Mouse (Mus musculus): ENCODE measurements at regions not wholly inside any gene's neighbourhood (a gene's known extent, or its start where the extent isn't known, plus 50 kb on each side); places are given as distances from the start of the nearest gene placed in this dataset.

- Histone ChIP-seq H3K4me2 (ENCODE audit: low read depth) (no peak overlapping the region), H3K79me2 (ENCODE audit: control insufficient read depth, insufficient read depth) (no peaks in the 10 kb centered on the region), H3K27me3 (ENCODE audit: control insufficient read depth, insufficient read depth, insufficient read length) (no peaks in the 10 kb centered on the region), H3K36me3 (ENCODE audit: control insufficient read depth, insufficient read depth) (no peaks in the 10 kb centered on the region), H3ac (ENCODE audit: control insufficient read depth, insufficient read length) (no peak overlapping the region), H3K4me3 (no peak overlapping the region)
- TF ChIP-seq POLR2AphosphoS2 (IDR thresholded peaks at IDR 0.05; ENCODE audit: insufficient read length, low read depth): no peak
- no peak for TF ChIP-seq TCF3 (IDR thresholded peaks at IDR 0.05; ENCODE audit: insufficient read length, low read depth)
- no peak for TF ChIP-seq MYOG (IDR thresholded peaks at IDR 0.05; ENCODE audit: control insufficient read depth in 1 of 3, insufficient read depth in 1 of 3, insufficient read length in 2 of 3, low read depth in 2 of 3)
- no peak for TF ChIP-seq CEBPB (IDR thresholded peaks at IDR 0.05; ENCODE audit: insufficient read depth, poor library complexity, severe bottlenecking)
- TF ChIP-seq REST (IDR thresholded peaks at IDR 0.05; ENCODE audit: insufficient read depth, insufficient read length): no peak
Observed at GRCm38 (mm10) chr3:54103098-54103497, 52.7 kb upstream of the Trpc4 start.

GRCm38 (mm10) chr3:54083634-54084033 is 72.2 kb upstream of the Trpc4 start:
- TF ChIP-seq MAX (IDR thresholded peaks at IDR 0.05; ENCODE audit: low read depth) (no peak), TCF12 (IDR thresholded peaks at IDR 0.05; ENCODE audit: insufficient read depth, poor library complexity, severe bottlenecking) (no peak), POLR2AphosphoS2 (IDR thresholded peaks at IDR 0.05; ENCODE audit: insufficient read length, low read depth) (no peak), E2F4 (IDR thresholded peaks at IDR 0.05; ENCODE audit: insufficient read depth) (no peak), POLR2A (IDR thresholded peaks at IDR 0.05; ENCODE audit: insufficient read length, low read depth) (no peak), SRF (IDR thresholded peaks at IDR 0.05; ENCODE audit: control insufficient read depth, insufficient read length, low read depth) (no peak)
- H3K79me2 ChIP-seq (ENCODE audit: control insufficient read depth, insufficient read depth): no peaks in the 10 kb centered on the region
- no peak overlapping the region for H3ac ChIP-seq (ENCODE audit: control insufficient read depth, insufficient read length)
- peaks cover 6% of the 10 kb centered on the region for H3K27me3 ChIP-seq (ENCODE audit: control insufficient read depth, insufficient read depth, insufficient read length)
- no peak overlapping the region for H3K4me2 ChIP-seq (ENCODE audit: low read depth)
- no peaks in the 10 kb centered on the region for H3K36me3 ChIP-seq (ENCODE audit: control insufficient read depth, insufficient read depth)
- H3K4me3 ChIP-seq: no peak overlapping the region

GRCm38 (mm10) chr3:54076461-54076860 is 79.4 kb upstream of the Trpc4 start:
- Histone ChIP-seq H3K27me3 (ENCODE audit: control insufficient read depth, insufficient read depth, insufficient read length) (no peaks in the 10 kb centered on the region), H3K79me2 (ENCODE audit: control insufficient read depth, insufficient read depth) (no peaks in the 10 kb centered on the region), H3K36me3 (ENCODE audit: control insufficient read depth, insufficient read depth) (no peaks in the 10 kb centered on the region), H3K4me3 (no peak overlapping the region), H3K4me2 (ENCODE audit: low read depth) (no peak overlapping the region), H3ac (ENCODE audit: control insufficient read depth, insufficient read length) (no peak overlapping the region)
- TF ChIP-seq USF1 (IDR thresholded peaks at IDR 0.05; ENCODE audit: low read depth): no peak
- no peak for TF ChIP-seq E2F4 (IDR thresholded peaks at IDR 0.05; ENCODE audit: insufficient read depth)
- TF ChIP-seq CEBPB (IDR thresholded peaks at IDR 0.05; ENCODE audit: insufficient read depth, poor library complexity, severe bottlenecking): no peak
- TF ChIP-seq REST (IDR thresholded peaks at IDR 0.05; ENCODE audit: insufficient read depth, insufficient read length): no peak
- no peak for TF ChIP-seq MYOG (IDR thresholded peaks at IDR 0.05; ENCODE audit: control insufficient read depth in 1 of 3, insufficient read depth in 1 of 3, insufficient read length in 2 of 3, low read depth in 2 of 3)
- no peak for TF ChIP-seq TCF12 (IDR thresholded peaks at IDR 0.05; ENCODE audit: insufficient read depth, poor library complexity, severe bottlenecking)
- no peak for TF ChIP-seq POLR2AphosphoS2 (IDR thresholded peaks at IDR 0.05; ENCODE audit: insufficient read length, low read depth)
- no peak for TF ChIP-seq MAX (IDR thresholded peaks at IDR 0.05; ENCODE audit: low read depth)
- no peak for TF ChIP-seq SRF (IDR thresholded peaks at IDR 0.05; ENCODE audit: control insufficient read depth, insufficient read length, low read depth)
- no peak for TF ChIP-seq MYOD1 (IDR thresholded peaks at IDR 0.05; ENCODE audit: control insufficient read depth in 1 of 3, insufficient read length in 2 of 3, low read depth in 2 of 3)
- no peak for TF ChIP-seq TCF3 (IDR thresholded peaks at IDR 0.05; ENCODE audit: insufficient read length, low read depth)
- TF ChIP-seq POLR2A (IDR thresholded peaks at IDR 0.05; ENCODE audit: insufficient read length, low read depth): no peak

GRCm38 (mm10) chr3:54060653-54061052 is 95.2 kb upstream of the Trpc4 start:
- H3K27me3 ChIP-seq (ENCODE audit: control insufficient read depth, insufficient read depth, insufficient read length): no peaks in the 10 kb centered on the region
- no peak overlapping the region for H3K4me3 ChIP-seq
- no peak overlapping the region for H3K4me2 ChIP-seq (ENCODE audit: low read depth)
- TF ChIP-seq SRF (IDR thresholded peaks at IDR 0.05; ENCODE audit: control insufficient read depth, insufficient read length, low read depth): no peak
- no peak for TF ChIP-seq TCF3 (IDR thresholded peaks at IDR 0.05; ENCODE audit: insufficient read length, low read depth)
- no peak for TF ChIP-seq REST (IDR thresholded peaks at IDR 0.05; ENCODE audit: insufficient read depth, insufficient read length)
- TF ChIP-seq E2F4 (IDR thresholded peaks at IDR 0.05; ENCODE audit: insufficient read depth): no peak
- TF ChIP-seq POLR2AphosphoS2 (IDR thresholded peaks at IDR 0.05; ENCODE audit: insufficient read length, low read depth): no peak
- no peak for TF ChIP-seq MYOD1 (IDR thresholded peaks at IDR 0.05; ENCODE audit: control insufficient read depth in 1 of 3, insufficient read length in 2 of 3, low read depth in 2 of 3)
- TF ChIP-seq MAX (IDR thresholded peaks at IDR 0.05; ENCODE audit: low read depth): no peak
- TF ChIP-seq CEBPB (IDR thresholded peaks at IDR 0.05; ENCODE audit: insufficient read depth, poor library complexity, severe bottlenecking): no peak
- no peak for TF ChIP-seq USF1 (IDR thresholded peaks at IDR 0.05; ENCODE audit: low read depth)
- H3K36me3 ChIP-seq (ENCODE audit: control insufficient read depth, insufficient read depth): no peaks in the 10 kb centered on the region
- H3K79me2 ChIP-seq (ENCODE audit: control insufficient read depth, insufficient read depth): no peaks in the 10 kb centered on the region
- no peak overlapping the region for H3ac ChIP-seq (ENCODE audit: control insufficient read depth, insufficient read length)

GRCm38 (mm10) chr3:54054376-54054775 is 101.5 kb upstream of the Trpc4 start:
- H3K27me3 ChIP-seq (ENCODE audit: control insufficient read depth, insufficient read depth, insufficient read length): no peaks in the 10 kb centered on the region
- no peak overlapping the region for H3K4me3 ChIP-seq
- H3K36me3 ChIP-seq (ENCODE audit: control insufficient read depth, insufficient read depth): no peaks in the 10 kb centered on the region
- no peaks in the 10 kb centered on the region for H3K79me2 ChIP-seq (ENCODE audit: control insufficient read depth, insufficient read depth)
- TF ChIP-seq TCF12 (IDR thresholded peaks at IDR 0.05; ENCODE audit: insufficient read depth, poor library complexity, severe bottlenecking): no peak
- peak in 1 of 3 experiments; percentile 28 for TF ChIP-seq MYOD1 (IDR thresholded peaks at IDR 0.05; ENCODE audit: control insufficient read depth in 1 of 3, insufficient read length in 2 of 3, low read depth in 2 of 3)
- TF ChIP-seq MYOG (IDR thresholded peaks at IDR 0.05; ENCODE audit: control insufficient read depth in 1 of 3, insufficient read depth in 1 of 3, insufficient read length in 2 of 3, low read depth in 2 of 3): peak in 1 of 3 experiments; percentile 29
- no peak for TF ChIP-seq CEBPB (IDR thresholded peaks at IDR 0.05; ENCODE audit: insufficient read depth, poor library complexity, severe bottlenecking)
- no peak for TF ChIP-seq POLR2AphosphoS2 (IDR thresholded peaks at IDR 0.05; ENCODE audit: insufficient read length, low read depth)
- no peak overlapping the region for H3ac ChIP-seq (ENCODE audit: control insufficient read depth, insufficient read length)
- no peak overlapping the region for H3K4me2 ChIP-seq (ENCODE audit: low read depth)

All from myocyte (in vitro differentiated cells).